Mouse (Mus musculus) large intestine, adult 2 months (tissue): Measurements from ENCODE around the gene Mapk1. TPM values are rescaled to one million over a fixed set of nuclear protein-coding genes. Genes with fewer than 3 reads are reported as not detected.

ENCODE experiments used
- DNase-seq: peaks from one replicate; pipeline ENCODE4 v3.0.0-alpha.2; 2012; ENCODE audit warnings: low read depth, low spot score
- WGBS: fragments of 180-500 bp; shearing (Covaris S2); methylation state at CpG from one replicate; pipeline ENCODE4 v1.1.7; 2018; 5-methylcytosine and 5-hydroxymethylcytosine counted together
- polyA plus RNA-seq: library from polyadenylated mRNA; depleted of rRNA; stranded (reverse); fragments of >200 nt; gene quantifications from 2 replicates; pipeline ENCODE4 v1.2.3, GENCODE M21; 2012; rRNA removed

The Mapk1 gene
- polyA plus RNA-seq, 1 experiment = 74.6 TPM

DNA sequence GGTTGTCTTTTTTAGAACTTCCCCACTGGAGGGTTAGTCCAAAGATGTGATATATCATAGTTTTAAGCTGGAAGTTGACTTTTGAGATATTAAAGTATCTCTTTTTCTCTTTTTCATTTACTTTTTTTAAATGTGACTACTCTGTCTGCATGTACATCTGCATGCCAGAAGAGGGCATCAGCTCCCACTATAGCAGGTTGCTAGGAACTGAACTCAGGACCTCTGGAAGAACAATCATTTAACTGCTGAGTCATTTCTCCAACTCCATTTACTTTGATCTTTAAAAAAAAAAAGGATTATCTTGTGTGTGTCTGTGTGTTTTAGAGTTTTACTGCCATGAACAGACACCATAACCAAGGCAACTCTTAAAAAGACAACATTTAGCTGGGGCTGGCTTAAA, 93.7 kb downstream of the Mapk1 start:
- no peak for DNase-seq

GRCm38 (mm10) chr16:17078101-17078500, 94.9 kb downstream of the Mapk1 start:
- no peak for DNase-seq
- WGBS = 82% methylated on average over 7 of the region's 7 CpGs

DNA sequence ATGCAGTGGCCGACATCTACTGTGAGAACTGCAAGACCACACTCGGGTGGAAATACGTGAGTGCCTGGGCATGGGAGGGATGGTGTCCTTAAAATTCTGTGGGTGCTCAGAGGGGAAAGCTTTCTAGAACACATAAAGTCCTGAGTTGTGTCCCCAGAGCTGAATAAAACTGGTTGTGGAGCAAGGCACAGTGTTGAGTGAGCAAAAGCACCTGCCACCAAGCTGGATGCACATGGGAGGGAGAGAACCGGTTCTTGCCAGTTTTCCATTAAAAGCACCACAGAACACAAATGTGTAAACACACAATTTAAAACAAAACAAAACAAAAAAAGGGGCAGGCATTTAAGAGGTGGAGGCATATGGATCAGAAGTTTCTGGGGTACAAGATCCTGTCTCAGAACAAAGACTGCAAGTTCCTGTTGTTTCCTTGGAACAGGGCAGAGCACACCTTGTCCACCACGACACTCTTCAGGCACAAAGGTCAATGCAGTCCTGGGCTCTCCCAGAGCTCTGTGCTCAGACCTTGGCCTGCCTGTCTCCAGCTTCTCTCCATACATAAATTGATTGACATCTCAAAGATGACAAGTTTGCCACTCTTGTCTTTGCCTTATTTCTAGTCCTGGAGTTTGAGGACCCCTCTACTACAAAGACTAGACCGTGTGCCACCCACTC, 99.1 kb downstream of the Mapk1 start:
- DNase-seq = no peak
- 75% methylated on average over 6 of the region's 6 CpGs for WGBS

GRCm38 (mm10) chr16:17085636-17086035, 102.5 kb downstream of the Mapk1 start:
- 89% methylated on average over 4 of the region's 4 CpGs for WGBS
- no peak for DNase-seq

DNA sequence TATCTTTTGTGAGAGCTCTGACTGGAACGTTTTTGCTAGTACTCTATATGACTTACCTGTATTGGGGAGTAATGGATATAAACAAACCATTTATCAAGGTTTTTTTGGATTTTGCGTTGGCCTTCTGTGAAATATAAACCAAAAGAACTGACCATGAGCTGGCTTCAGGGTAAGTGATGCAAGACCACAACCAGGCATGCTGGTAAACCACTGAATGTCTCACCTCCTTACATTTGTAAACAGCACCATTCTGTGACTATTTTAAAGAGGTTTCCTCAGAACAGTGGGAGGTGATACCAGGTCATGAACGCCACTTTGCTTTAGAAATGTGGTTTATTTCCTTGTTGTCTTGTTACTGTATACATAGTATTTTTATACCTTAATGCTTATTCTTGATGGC, 103.1 kb downstream of the Mapk1 start:
- DNase-seq = no peak
- 77% methylated on average over 3 of the region's 3 CpGs for whole genome bisulfite sequencing

- 87% methylated on average over 13 of the region's 13 CpGs for WGBS
- DNase-seq = no peak
Observed at GRCm38 (mm10) chr16:17086669-17087193, 103.5 kb downstream of the Mapk1 start.

GRCm38 (mm10) chr16:17088346-17088745, 105.2 kb downstream of the Mapk1 start:
- WGBS = 72% methylated on average over 3 of the region's 3 CpGs
- no peak for DNase-seq

- whole genome bisulfite sequencing = 81% methylated on average over 3 of the region's 3 CpGs
- no peak for DNase-seq
Observed at GRCm38 (mm10) chr16:17096938-17097337, 113.8 kb downstream of the Mapk1 start.

Other genes starting within 250 kb of the Mapk1 start
- gene Spag6l, start 153.9 kb upstream of the Mapk1 start, polyA plus RNA-seq = not detected in 2 replicates
- not detected in 2 replicates for gene Igll1, start 119.4 kb upstream of the Mapk1 start, polyA plus RNA-seq
- 48.6 and 58.8 TPM in 2 replicates for gene Top3b, start 112.6 kb upstream of the Mapk1 start, polyA plus RNA-seq
- gene Vpreb1, start 112.5 kb upstream of the Mapk1 start, polyA plus RNA-seq = 2.6 and 3.4 TPM in 2 replicates
- 4.5 and 5.5 TPM in 2 replicates for gene Ppm1f, start 86.9 kb upstream of the Mapk1 start, polyA plus RNA-seq
- 0.23 and 0.27 TPM in 2 replicates for gene Ypel1, start 86.3 kb downstream of the Mapk1 start, polyA plus RNA-seq
- gene Ppil2, start 127.9 kb downstream of the Mapk1 start, polyA plus RNA-seq = 68.5 and 95.8 TPM in 2 replicates
- gene 2610318N02Rik, start 141.8 kb downstream of the Mapk1 start, polyA plus RNA-seq = 18.0 and 21.9 TPM in 2 replicates
- 105 and 107 TPM in 2 replicates for gene Sdf2l1, start 149.0 kb downstream of the Mapk1 start, polyA plus RNA-seq
- gene Ydjc, start 161.2 kb downstream of the Mapk1 start, polyA plus RNA-seq = 43.3 and 47.3 TPM in 2 replicates
- 13.5 and 17.3 TPM in 2 replicates for gene Ccdc116, start 163.8 kb downstream of the Mapk1 start, polyA plus RNA-seq
- 60.7 and 63.3 TPM in 2 replicates for gene Ube2l3, start 219.3 kb downstream of the Mapk1 start, polyA plus RNA-seq
- 0.05 and 0.15 TPM in 2 replicates for gene Rimbp3, start 225.2 kb downstream of the Mapk1 start, polyA plus RNA-seq